Mouse (Mus musculus) liver, embryonic 14.5 days (tissue): Measurements from ENCODE around the gene Ttyh2.

Source experiments
- CTCF ChIP-seq: IDR thresholded peaks from 2 replicates; pipeline ENCODE4 v1.5.1; 2016; ENCODE audit warnings: antibody characterized with exemption, low read depth, control low read depth
- EP300 ChIP-seq: IDR thresholded peaks from 2 replicates; pipeline ENCODE4 v1.6.1; 2016; ENCODE audit warnings: antibody characterized with exemption, low read depth

- TF ChIP-seq CTCF (no peak), EP300 (no peak)
Observed at GRCm38 (mm10) chr11:114690192-114690591, 15.0 kb downstream of the Ttyh2 start.
